In genomic region chr14:122528475-122528874, GRCm38 (mm10) we compare ENCODE assay signal across 32 mouse cellular contexts. TPM values are rescaled to one million over a fixed set of nuclear protein-coding genes. Genes with fewer than 3 reads are reported as not detected.
DNase-seq lines count a peak whose midpoint lies in the region; ATAC-seq and TF ChIP-seq lines count a peak whose summit lies in the region.
"Had no signal": no experiment of that assay in that cellular context is flagged by ENCODE, and none has a peak within 500 bp of the region (broad histone marks: within the 10 kb centered on the region; RNA-seq: fewer than 3 reads in every experiment).

No protein-coding gene starts in this region.

- no peak overlapping the region for H3K27ac ChIP-seq in liver, embryonic 11.5 days (ENCODE audit: low read depth, low read length)
- H3K27ac ChIP-seq in ES-E14 (ENCODE audit: insufficient read depth, low read depth, low read length, poor library complexity, severe bottlenecking), result no peak overlapping the region
- H3K27ac ChIP-seq: forebrain, embryonic 10.5 days; forebrain, embryonic 13.5 days; heart, adult 2 months; heart, embryonic 10.5 days; heart, embryonic 13.5 days; hindbrain, embryonic 14.5 days; hindbrain, postnatal 0 days had no signal

- in situ Hi-C loops in ES-E14 (cut with MboI; ENCODE audit: low sequenced_read_pairs in 2 of 2, unreplicated experiment in 2 of 2), result no loop called here

- H3K27me3 ChIP-seq in liver, embryonic 11.5 days (replicated peaks; ENCODE audit: control insufficient read depth, insufficient read depth, low read length), result no peaks in the 10 kb centered on the region
- H3K27me3 ChIP-seq: forebrain, embryonic 13.5 days; heart, embryonic 13.5 days had no signal

- H3K9ac ChIP-seq in liver, embryonic 11.5 days (ENCODE audit: low read depth, low read length), result no peak overlapping the region
- H3K9ac ChIP-seq in ES-E14 (ENCODE audit: insufficient read depth, low read depth, low read length, poor library complexity, severe bottlenecking), result no peak overlapping the region
- H3K9ac ChIP-seq: forebrain, embryonic 13.5 days; heart, embryonic 13.5 days; hindbrain, embryonic 14.5 days had no signal

- no peak for ATAC-seq in liver, embryonic 11.5 days (replicated peaks; ENCODE audit: low FRiP score)
- ATAC-seq in cerebellum, adult (ENCODE audit: insufficient number of reproducible peaks, low FRiP score, low TSS enrichment), result no peak
- ATAC-seq: CD4-positive, CD25-positive, alpha-beta regulatory T cell, adult 4 months; forebrain, embryonic 13.5 days; forebrain, embryonic 16.5 days; hindbrain, postnatal 0 days; inflammation-experienced regulatory T-cells, adult 6 months had no signal

- WGBS in liver, embryonic 11.5 days, result 83% methylated on average over 4 of the region's 4 CpGs

- H3K4me1 ChIP-seq in liver, embryonic 11.5 days (replicated peaks; ENCODE audit: control insufficient read depth, insufficient read depth, low read length), result no peaks in the 10 kb centered on the region
- 0 out of 4 replicates have a peak, but pooled peaks cover 0 to under 1% of the 10 kb centered on the region in 2 experiments for H3K4me1 ChIP-seq in ES-E14 (ENCODE audit: control insufficient read depth in 2 of 2, insufficient read depth in 2 of 2, low read length in 2 of 2, poor library complexity in 1 of 2)
- H3K4me1 ChIP-seq: heart, embryonic 10.5 days had no signal

- H3K4me3 ChIP-seq in liver, embryonic 11.5 days (ENCODE audit: low read depth, low read length), result no peak overlapping the region
- no peak overlapping the region for H3K4me3 ChIP-seq in ES-E14 (ENCODE audit: insufficient read depth in 1 of 2, low read depth in 1 of 2, low read length in 2 of 2, poor library complexity in 1 of 2, severe bottlenecking in 1 of 2)
- H3K4me3 ChIP-seq: forebrain, embryonic 10.5 days; forebrain, embryonic 13.5 days; heart, adult 2 months; heart, embryonic 10.5 days; heart, embryonic 13.5 days had no signal

- no peaks in the 10 kb centered on the region for H3K9me3 ChIP-seq in liver, embryonic 11.5 days (ENCODE audit: control insufficient read depth, low read length)
- H3K9me3 ChIP-seq in ES-E14 (ENCODE audit: control insufficient read depth, insufficient read depth, low read depth, low read length), result no peaks in the 10 kb centered on the region; the same call in 1 of the 2 replicates
- H3K9me3 ChIP-seq: forebrain, embryonic 13.5 days; heart, embryonic 10.5 days had no signal

- H3K36me3 ChIP-seq in liver, embryonic 11.5 days (ENCODE audit: control insufficient read depth, insufficient read depth, low read length), result no peaks in the 10 kb centered on the region
- no peaks in the 10 kb centered on the region for H3K36me3 ChIP-seq in ES-E14 (ENCODE audit: control insufficient read depth, insufficient read depth, low read length, poor library complexity, severe bottlenecking)
- H3K36me3 ChIP-seq: forebrain, embryonic 10.5 days; heart, embryonic 10.5 days; heart, embryonic 13.5 days had no signal

- DNase-seq in liver (peak; percentile 3), ES-E14 (ENCODE audit: low read depth, low spot score) (no peak), ZHBTc4 (ENCODE audit: low read depth, low spot score) (peak; percentile 30)
- no peak for DNase-seq in liver, embryonic 11.5 days (ENCODE audit: low spot score)
- DNase-seq in layer of hippocampus, postnatal 25 days (ENCODE audit: extremely low spot score in 1 of 2, low spot score in 1 of 2), result no peak
- DNase-seq: adrenal gland, adult 2 months; adrenal gland, postnatal 14 days; cerebellum, adult 18-20 months; cerebellum, adult 9-10 months; cerebellum, postnatal 14 days; gastrocnemius, postnatal 10 days; gastrocnemius, postnatal 36 days; heart, adult 2 months; heart, postnatal 14 days; heart, postnatal 4 days; kidney, adult 11 months had no signal

- no peak overlapping the region for H3K4me2 ChIP-seq in liver, embryonic 11.5 days
- H3K4me2 ChIP-seq: forebrain, embryonic 13.5 days; heart, embryonic 13.5 days; hindbrain, embryonic 14.5 days had no signal

TF ChIP-seq in ES-E14, 5 proteins besides CTCF, POLR2A, EP300 and RAD21:
- TF ChIP-seq MAFK (IDR thresholded peaks at IDR 0.05; ENCODE audit: insufficient read depth, low read depth, low read length) (peak; percentile 83), CHD2 (IDR thresholded peaks at IDR 0.05; ENCODE audit: low read depth, low read length) (no peak)
TF ChIP-seq in ES-E14: peak in this region for 1.

RNA-seq across cellular contexts. Expression of gene Pcca, which starts 5.6 kb away (rescaled TPM):
- polyA plus RNA-seq in liver, embryonic 11.5 days (2014; fragmentation: Nextera tagmentation; extraction: Ambion mirVana), result 18.1 and 20.3 TPM in 2 replicates
- 12.3 and 26.7 TPM in 2 replicates for total RNA-seq in ES-E14 (2012; rRNA removed)
- 10 to 100 TPM; 35.1 to 40.6 TPM for total RNA-seq in layer of hippocampus, postnatal 25 days (2021)

RNA-seq across cellular contexts. Expression of gene Gm10837, which starts 38.1 kb away (rescaled TPM):
- not detected in 2 replicates for polyA plus RNA-seq in liver, embryonic 11.5 days (2014; fragmentation: Nextera tagmentation; extraction: Ambion mirVana)
- not detected in 2 replicates for total RNA-seq in ES-E14 (2012; rRNA removed)
- under 1 TPM in 1 of 2 experiments, not detected in 1; 0.23 TPM for total RNA-seq in layer of hippocampus, postnatal 25 days (2021)
- total RNA-seq: adrenal gland, adult 2 months; adrenal gland, postnatal 14 days; adrenal gland, postnatal 4 days; gastrocnemius, adult 18-20 months; gastrocnemius, postnatal 10 days; gastrocnemius, postnatal 36 days; granulocyte monocyte progenitor cell, adult 5-6 weeks; heart, adult 2 months; heart, postnatal 14 days; heart, postnatal 4 days had no signal
- polyA plus RNA-seq: adrenal gland, adult 2 months; C2C12; CD4-positive, CD25-positive, alpha-beta regulatory T cell, adult 4 months; embryonic facial prominence, embryonic 11.5 days; heart, adult 2 months; heart, embryonic 10.5 days; heart, embryonic 16.5 days had no signal

RNA-seq across cellular contexts. Expression of gene Zic2, which starts 53.2 kb away (rescaled TPM):
- polyA plus RNA-seq in liver, embryonic 11.5 days (2014; fragmentation: Nextera tagmentation; extraction: Ambion mirVana), result not detected in 2 replicates
- total RNA-seq in ES-E14 (2012; rRNA removed), result 17.3 and 22.1 TPM in 2 replicates
- 10 to 100 TPM; 14.6 to 18.1 TPM for total RNA-seq in layer of hippocampus, postnatal 25 days (2021)
- total RNA-seq: adrenal gland, adult 2 months; adrenal gland, postnatal 14 days; gastrocnemius, adult 18-20 months; gastrocnemius, postnatal 10 days; gastrocnemius, postnatal 36 days; granulocyte monocyte progenitor cell, adult 5-6 weeks; heart, adult 2 months; heart, postnatal 4 days had no signal
- polyA plus RNA-seq: CD4-positive, CD25-positive, alpha-beta regulatory T cell, adult 4 months; heart, embryonic 13.5 days; heart, embryonic 16.5 days; inflammation-experienced regulatory T-cells, adult 6 months had no signal

Comparison
In these comparisons a context has a peak if more than half of its experiments do, and no peak if none do; other contexts are left out.
1. DNase-seq: peak in liver (single experiment) and ZHBTc4 (single experiment); none in liver, embryonic 11.5 days (single experiment), ES-E14 (single experiment) and layer of hippocampus, postnatal 25 days (0 of 2).